In genomic region chrX:36903115-36903768, GRCm38 (mm10) we compare ENCODE assay signal across 8 mouse cellular contexts. TPM values are rescaled to one million over a fixed set of nuclear protein-coding genes. Genes with fewer than 3 reads are reported as not detected.
A peak's percentile ranks its signal among the peaks of the same experiment; 100 is the strongest.
DNase-seq lines count a peak whose midpoint lies in the region; ATAC-seq lines count a peak whose summit lies in the region.

No protein-coding gene starts in this region.

- no peaks in the 10 kb centered on the region for H3K27me3 ChIP-seq in hindbrain, embryonic 16.5 days (replicated peaks; ENCODE audit: control insufficient read depth, insufficient read depth, low read length)

- H3K4me1 ChIP-seq in hindbrain, embryonic 16.5 days (ENCODE audit: control insufficient read depth, insufficient read depth, low read depth, low read length): no peaks in the 10 kb centered on the region; the same call in 1 of the 2 replicates

- H3K9me3 ChIP-seq in hindbrain, embryonic 16.5 days (ENCODE audit: control insufficient read depth, low read length): no peaks in the 10 kb centered on the region

- H3K9ac ChIP-seq in hindbrain, embryonic 16.5 days (ENCODE audit: low read depth, low read length): peak overlapping the region; percentile 70

- ATAC-seq in hindbrain, embryonic 16.5 days: peak; percentile 94

- H3K27ac ChIP-seq in hindbrain, embryonic 16.5 days (ENCODE audit: low read depth, low read length): peak overlapping the region; percentile 81
- H3K27ac ChIP-seq in macrophage: 0 out of 2 replicates have a peak overlapping the region, but pooled peaks have one; percentile 31

- H3K4me3 ChIP-seq in hindbrain, embryonic 16.5 days (ENCODE audit: low read length): peak overlapping the region; percentile 57
- H3K4me3 ChIP-seq in macrophage (ENCODE audit: inconsistent target): peak overlapping the region; percentile 46

- DNase-seq in T-cell, adult 2 months (ENCODE audit: low spot score): peak; percentile 94
- DNase-seq in cerebellum, postnatal 36 days: peak; percentile 92 to 94
- peak; percentile 89 to 95 for DNase-seq in frontal cortex, postnatal 36 days (ENCODE audit: low spot score in 2 of 2)
- DNase-seq in left cerebral cortex, adult 18-20 months (ENCODE audit: low spot score in 2 of 2): peak; percentile 90 to 91
- DNase-seq in right cerebral cortex, adult 18-20 months: peak; percentile 92
- DNase-seq in urinary bladder, postnatal 10 days (ENCODE audit: low spot score): peak; percentile 65

- H3K4me2 ChIP-seq in hindbrain, embryonic 16.5 days (ENCODE audit: low read length): peak overlapping the region; percentile 54

- H3K36me3 ChIP-seq in hindbrain, embryonic 16.5 days (ENCODE audit: control insufficient read depth, insufficient read depth, low read length): no peaks in the 10 kb centered on the region
- no peaks in the 10 kb centered on the region for H3K36me3 ChIP-seq in macrophage (ENCODE audit: inconsistent target)

- no peaks in the 10 kb centered on the region; the same call in 1 of the 2 replicates for H3K79me2 ChIP-seq in macrophage (ENCODE audit: inconsistent target)

- 22% methylated on average over 31 of the region's 32 CpGs for WGBS in hindbrain, embryonic 16.5 days
- WGBS in macrophage (ENCODE audit: missing documents): 14% methylated on average over 22 of the region's 32 CpGs

RNA-seq across cellular contexts. Expression of gene Nkrf, which starts 0.5 kb away (rescaled TPM):
- 18.9 and 19.1 TPM in 2 replicates for polyA plus RNA-seq in hindbrain, embryonic 16.5 days (2015; fragmentation: Nextera tagmentation; extraction: Ambion mirVana)
- 10 to 100 TPM; 37.5 to 38.0 TPM for total RNA-seq in left cerebral cortex, adult 18-20 months (2021)
- 1 to 10 TPM in 24 of 26 experiments, under 1 TPM in 2; 0.44 to 4.6 (median 2.1) TPM for total RNA-seq in macrophage (2018; cell fraction: chromatin; rRNA removed)
- 1 to 10 TPM; 1.7 to 4.4 (median 2.8) TPM for total RNA-seq in macrophage (2018; cell fraction: cytosol; rRNA removed)
- total RNA-seq in macrophage (2018; cell fraction: nucleus; rRNA removed): 1 to 10 TPM; 1.3 to 7.2 (median 2.7) TPM
- polyA plus RNA-seq in macrophage (2018): 2.7 to 6.4 TPM (median 4.6 TPM) in 3 replicates

RNA-seq across cellular contexts. Expression of gene C330007P06Rik, which starts 29.3 kb away (rescaled TPM):
- polyA plus RNA-seq in hindbrain, embryonic 16.5 days (2015; fragmentation: Nextera tagmentation; extraction: Ambion mirVana): 22.9 and 24.6 TPM in 2 replicates
- 10 to 100 TPM; 36.9 to 39.0 TPM for total RNA-seq in left cerebral cortex, adult 18-20 months (2021)
- total RNA-seq in macrophage (2018; cell fraction: chromatin; rRNA removed): 100 to 1,000 TPM in 10 of 26 experiments, 10 to 100 TPM in 16; 54.5 to 217 (median 95.5) TPM
- total RNA-seq in macrophage (2018; cell fraction: cytosol; rRNA removed): 10 to 100 TPM; 35.4 to 56.5 (median 47.6) TPM
- total RNA-seq in macrophage (2018; cell fraction: nucleus; rRNA removed): 100 to 1,000 TPM in 6 of 26 experiments, 10 to 100 TPM in 20; 55.9 to 172 (median 80.5) TPM
- polyA plus RNA-seq in macrophage (2018): 42.8 to 43.3 TPM (median 43.2 TPM) in 3 replicates

RNA-seq across cellular contexts. Expression of gene Ube2a, which starts 29.5 kb away (rescaled TPM):
- 117 and 118 TPM in 2 replicates for polyA plus RNA-seq in hindbrain, embryonic 16.5 days (2015; fragmentation: Nextera tagmentation; extraction: Ambion mirVana)
- total RNA-seq in left cerebral cortex, adult 18-20 months (2021): 10 to 100 TPM; 44.1 to 50.3 TPM
- 100 to 1,000 TPM in 2 of 26 experiments, 10 to 100 TPM in 24; 30.9 to 165 (median 55.4) TPM for total RNA-seq in macrophage (2018; cell fraction: chromatin; rRNA removed)
- 10 to 100 TPM; 61.7 to 90.5 (median 68.0) TPM for total RNA-seq in macrophage (2018; cell fraction: cytosol; rRNA removed)
- total RNA-seq in macrophage (2018; cell fraction: nucleus; rRNA removed): 100 to 1,000 TPM in 4 of 26 experiments, 10 to 100 TPM in 22; 30.9 to 131 (median 47.9) TPM
- polyA plus RNA-seq in macrophage (2018): 77.2 to 111 TPM (median 82.7 TPM) in 3 replicates

Comparison
In these comparisons a context has a peak if more than half of its experiments do, and no peak if none do; other contexts are left out.
1. Peak in every context shown above with its lines: DNase-seq, ATAC-seq, H3K4me3 ChIP-seq and H3K27ac ChIP-seq.